Mouse (Mus musculus): ENCODE measurements around the gene Myh6.
A peak's percentile ranks its signal among the peaks of the same experiment; 100 is the strongest.

DNA sequence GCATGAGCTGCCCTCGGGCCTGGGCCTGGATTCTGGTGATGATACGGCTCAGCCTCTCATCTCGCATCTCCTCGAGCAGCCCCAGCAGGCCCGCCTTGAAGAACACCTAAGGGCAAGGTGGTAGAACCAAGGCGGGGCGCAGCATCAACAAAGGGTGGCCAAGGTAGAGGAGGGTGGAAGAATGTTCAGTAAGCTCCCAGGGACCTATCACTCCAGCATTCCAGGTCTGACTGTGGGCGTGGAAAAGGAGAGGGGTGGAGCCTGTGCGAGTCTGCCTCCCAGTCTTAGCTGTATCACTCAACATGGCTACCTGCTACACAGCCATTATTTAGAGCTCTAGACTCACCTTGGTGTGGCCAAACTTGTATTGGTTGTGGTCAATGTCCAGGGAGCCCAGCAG is 10.2 kb downstream of the Myh6 start:
- TF ChIP-seq CTCF (IDR thresholded peaks at IDR 0.05; ENCODE audit: low read depth) = no peak
- peak; percentile 60; the same call in 1 of the 2 replicates for TF ChIP-seq EP300 (IDR thresholded peaks at IDR 0.05; ENCODE audit: low read depth)

Measured in heart, postnatal 0 days (tissue).